Mouse (Mus musculus) hindbrain, embryonic 12.5 days (tissue): ENCODE results near the gene Gja1. TPM values are rescaled to one million over a fixed set of nuclear protein-coding genes. Genes with fewer than 3 reads are reported as not detected.
"Not testable (repeated sequence)": the region's sequence is repeated elsewhere in the genome, so short reads cannot be mapped to it uniquely, and the experiment has no call there.

Source experiments
- ATAC-seq: fragments of 200-750 bp; cut with Nextera tagmentation; 2 replicates; pipeline ENCODE4 v1.8.0; 2017; ENCODE audit warnings: moderate TSS enrichment; ENCODE audit not compliant: low FRiP score
- H3K27ac ChIP-seq: fragments of 300-500 bp; sonication (generic); 2 replicates; pipeline ENCODE4 v1.5.1; 2016; ENCODE audit warnings: mild to moderate bottlenecking
- H3K27me3 ChIP-seq: fragments of 300-500 bp; sonication (generic); 2 replicates; pipeline ENCODE4 v1.6.1; 2016; ENCODE audit warnings: mild to moderate bottlenecking
- H3K36me3 ChIP-seq: fragments of 300-500 bp; sonication (generic); 2 replicates; pipeline ENCODE4 v1.6.1; 2016; ENCODE audit warnings: mild to moderate bottlenecking
- H3K4me1 ChIP-seq: fragments of 300-500 bp; sonication (generic); 2 replicates; pipeline ENCODE4 v1.6.1; 2016
- H3K4me2 ChIP-seq: fragments of 300-500 bp; sonication (generic); replicated peaks from 2 replicates; pipeline ENCODE4 v1.6.1; 2016; ENCODE audit warnings: mild to moderate bottlenecking
- H3K4me3 ChIP-seq: fragments of 300-500 bp; sonication (generic); 2 replicates; pipeline ENCODE4 v1.5.1; 2016; ENCODE audit warnings: mild to moderate bottlenecking
- H3K9ac ChIP-seq: fragments of 300-500 bp; sonication (generic); 2 replicates; pipeline ENCODE4 v1.6.1; 2016; ENCODE audit warnings: mild to moderate bottlenecking, moderate library complexity
- H3K9me3 ChIP-seq: fragments of 300-500 bp; sonication (generic); replicated peaks from 2 replicates; pipeline ENCODE4 v1.6.1; 2016; ENCODE audit warnings: mild to moderate bottlenecking
- WGBS: fragments of 180-500 bp; shearing (Covaris S2); methylation state at CpG from one replicate; pipeline ENCODE4 v1.1.7; 2016; 5-methylcytosine and 5-hydroxymethylcytosine counted together
- polyA plus RNA-seq: library from polyadenylated mRNA; unstranded; fragments of >200 nt; fragmentation: Nextera tagmentation; extraction: Ambion mirVana; gene quantifications from 2 replicates; pipeline ENCODE4 v1.2.1, GENCODE M21; 2016

Gja1 gene
- polyA plus RNA-seq, 1 experiment from 2014 or later: 165 TPM

- no peak overlapping the region for H3K4me3 ChIP-seq
- H3K4me1 ChIP-seq: no peaks in the 10 kb centered on the region
- H3K27ac ChIP-seq: no peak overlapping the region
- H3K36me3 ChIP-seq: peaks cover 19% of the 10 kb centered on the region
- WGBS: 80% methylated on average over 13 of the region's 13 CpGs
- ATAC-seq: no peak
- H3K4me2 ChIP-seq: no peak overlapping the region
- H3K9ac ChIP-seq: no peak overlapping the region
- no peaks in the 10 kb centered on the region for H3K27me3 ChIP-seq
- no peaks in the 10 kb centered on the region for H3K9me3 ChIP-seq
Observed at GRCm38 (mm10) chr10:56385195-56386109, 8.3 kb downstream of the Gja1 start.

GRCm38 (mm10) chr10:56393095-56393784 lies 16.1 kb downstream of the Gja1 start:
- Histone ChIP-seq H3K4me1 (no peaks in the 10 kb centered on the region), H3K9me3 (no peaks in the 10 kb centered on the region), H3K36me3 (peaks cover 10% of the 10 kb centered on the region), H3K27ac (no peak overlapping the region), H3K27me3 (no peaks in the 10 kb centered on the region), H3K4me2 (no peak overlapping the region), H3K9ac (no peak overlapping the region), H3K4me3 (no peak overlapping the region)
- WGBS: 78% methylated on average over 6 of the region's 6 CpGs
- ATAC-seq: no peak

GRCm38 (mm10) chr10:56393815-56394417 lies 16.8 kb downstream of the Gja1 start:
- 87% methylated on average over 7 of the region's 7 CpGs for WGBS
- not testable (repeated sequence) for H3K4me2 ChIP-seq, H3K36me3 ChIP-seq, H3K9me3 ChIP-seq, H3K27ac ChIP-seq, H3K9ac ChIP-seq, H3K4me1 ChIP-seq, H3K27me3 ChIP-seq, H3K4me3 ChIP-seq, ATAC-seq

- Histone ChIP-seq H3K27ac (no peak overlapping the region), H3K27me3 (no peaks in the 10 kb centered on the region), H3K4me2 (no peak overlapping the region), H3K4me3 (no peak overlapping the region), H3K4me1 (no peaks in the 10 kb centered on the region), H3K36me3 (no peaks in the 10 kb centered on the region), H3K9ac (no peak overlapping the region), H3K9me3 (no peaks in the 10 kb centered on the region)
- WGBS: 84% methylated on average over 8 of the region's 8 CpGs
- ATAC-seq: no peak
Observed at GRCm38 (mm10) chr10:56397875-56398274, 20.7 kb downstream of the Gja1 start.

- Histone ChIP-seq H3K27me3 (no peaks in the 10 kb centered on the region), H3K27ac (no peak overlapping the region), H3K4me1 (no peaks in the 10 kb centered on the region), H3K9ac (no peak overlapping the region), H3K4me3 (no peak overlapping the region), H3K4me2 (no peak overlapping the region), H3K36me3 (no peaks in the 10 kb centered on the region), H3K9me3 (no peaks in the 10 kb centered on the region)
- WGBS: 93% methylated on average over 2 of the region's 2 CpGs
- ATAC-seq: no peak
Observed at GRCm38 (mm10) chr10:56398310-56398709, 21.2 kb downstream of the Gja1 start.

GRCm38 (mm10) chr10:56401396-56401795 lies 24.3 kb downstream of the Gja1 start:
- H3K36me3 ChIP-seq, H3K27me3 ChIP-seq, H3K9me3 ChIP-seq, ATAC-seq, H3K4me2 ChIP-seq, H3K4me3 ChIP-seq, H3K4me1 ChIP-seq, H3K27ac ChIP-seq, H3K9ac ChIP-seq: not testable (repeated sequence)
- WGBS: 94% methylated on average over 8 of the region's 8 CpGs

GRCm38 (mm10) chr10:56405934-56406333 lies 28.8 kb downstream of the Gja1 start:
- no peaks in the 10 kb centered on the region for H3K4me1 ChIP-seq
- H3K9me3 ChIP-seq: no peaks in the 10 kb centered on the region
- no peak overlapping the region for H3K4me2 ChIP-seq
- ATAC-seq: no peak
- no peaks in the 10 kb centered on the region for H3K36me3 ChIP-seq
- H3K27me3 ChIP-seq: no peaks in the 10 kb centered on the region
- no peak overlapping the region for H3K27ac ChIP-seq
- no peak overlapping the region for H3K9ac ChIP-seq
- H3K4me3 ChIP-seq: no peak overlapping the region
- WGBS: 84% methylated on average over 9 of the region's 9 CpGs

GRCm38 (mm10) chr10:56406386-56407130 lies 29.4 kb downstream of the Gja1 start:
- H3K9ac ChIP-seq: no peak overlapping the region
- H3K4me1 ChIP-seq: no peaks in the 10 kb centered on the region
- H3K4me2 ChIP-seq: no peak overlapping the region
- WGBS: 89% methylated on average over 6 of the region's 6 CpGs
- H3K4me3 ChIP-seq: no peak overlapping the region
- no peaks in the 10 kb centered on the region for H3K27me3 ChIP-seq
- no peak overlapping the region for H3K27ac ChIP-seq
- no peaks in the 10 kb centered on the region for H3K9me3 ChIP-seq
- H3K36me3 ChIP-seq: no peaks in the 10 kb centered on the region
- ATAC-seq: no peak

- Histone ChIP-seq H3K9ac (no peak overlapping the region), H3K27me3 (no peaks in the 10 kb centered on the region), H3K9me3 (no peaks in the 10 kb centered on the region), H3K4me3 (no peak overlapping the region), H3K36me3 (no peaks in the 10 kb centered on the region), H3K27ac (no peak overlapping the region), H3K4me1 (no peaks in the 10 kb centered on the region), H3K4me2 (no peak overlapping the region)
- ATAC-seq: no peak
- 77% methylated on average over 7 of the region's 7 CpGs for WGBS
Observed at GRCm38 (mm10) chr10:56415894-56416570, 38.9 kb downstream of the Gja1 start.

- H3K36me3 ChIP-seq: no peaks in the 10 kb centered on the region
- H3K27me3 ChIP-seq: no peaks in the 10 kb centered on the region
- H3K9ac ChIP-seq: no peak overlapping the region
- no peak overlapping the region for H3K4me2 ChIP-seq
- H3K27ac ChIP-seq: no peak overlapping the region
- H3K4me1 ChIP-seq: no peaks in the 10 kb centered on the region
- 88% methylated on average over 4 of the region's 4 CpGs for WGBS
- ATAC-seq: no peak
- H3K4me3 ChIP-seq: no peak overlapping the region
- H3K9me3 ChIP-seq: no peaks in the 10 kb centered on the region
Observed at GRCm38 (mm10) chr10:56422518-56422917, 45.4 kb downstream of the Gja1 start.

GRCm38 (mm10) chr10:56425016-56425798 lies 48.1 kb downstream of the Gja1 start:
- H3K9ac ChIP-seq: no peak overlapping the region
- no peak overlapping the region for H3K27ac ChIP-seq
- H3K4me2 ChIP-seq: no peak overlapping the region
- no peaks in the 10 kb centered on the region for H3K36me3 ChIP-seq
- no peaks in the 10 kb centered on the region for H3K27me3 ChIP-seq
- no peak for ATAC-seq
- WGBS: 82% methylated on average over 15 of the region's 15 CpGs
- H3K4me3 ChIP-seq: no peak overlapping the region
- H3K9me3 ChIP-seq: no peaks in the 10 kb centered on the region
- H3K4me1 ChIP-seq: no peaks in the 10 kb centered on the region
